Mouse (Mus musculus): Measurements from ENCODE around the gene Elovl7. TPM values are rescaled to one million over a fixed set of nuclear protein-coding genes. Genes with fewer than 3 reads are reported as not detected.

Elovl7 gene
- total RNA-seq, 2 experiments from 2014 or later = 5.9 to 6.0 TPM

Other genes with a start within 250 kb of the Elovl7 start
- 10 to 100 TPM; 40.3 to 43.1 TPM for gene Smim15, start 170.0 kb upstream of the Elovl7 start, total RNA-seq (2021)
- gene Ndufaf2, start 55.8 kb upstream of the Elovl7 start, total RNA-seq (2021) = 10 to 100 TPM; 24.0 to 25.2 TPM
- gene Ercc8, start 55.7 kb upstream of the Elovl7 start, total RNA-seq (2021) = 10 to 100 TPM; 15.2 to 16.0 TPM
- gene Depdc1b, start 101.9 kb downstream of the Elovl7 start, total RNA-seq (2021) = under 1 TPM; 0.14 to 0.26 TPM
- gene Pde4d, start 235.5 kb downstream of the Elovl7 start, total RNA-seq (2021) = 100 to 1,000 TPM; 107 to 109 TPM